Mouse (Mus musculus): Measurements from ENCODE around the gene Tuba1c. TPM values are rescaled to one million over a fixed set of nuclear protein-coding genes. Genes with fewer than 3 reads are reported as not detected.

Tuba1c gene
- polyA plus RNA-seq, 1 experiment from 2014 or later = 196 TPM

DNA sequence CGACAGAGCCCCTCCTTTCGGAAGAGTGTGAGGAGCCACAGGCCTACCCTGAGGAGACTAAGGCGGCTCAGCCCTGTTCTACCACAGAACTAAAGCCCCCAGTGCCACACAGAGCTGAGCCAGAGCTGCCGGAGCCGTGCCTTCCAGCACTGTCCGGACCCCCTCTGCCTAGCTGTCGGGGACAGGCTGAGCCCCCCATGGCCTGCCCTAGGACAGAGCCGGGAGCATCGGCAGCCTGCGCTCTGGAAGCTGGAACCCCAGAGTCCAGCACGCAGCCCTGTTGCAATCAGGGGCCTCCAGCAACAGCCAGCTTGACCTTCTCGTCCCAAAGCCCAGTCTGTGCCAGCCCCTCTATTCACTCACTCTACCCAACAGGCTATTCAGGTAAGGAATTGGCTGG, 52.6 kb downstream of the Tuba1c start:
- H3K4me2 ChIP-seq (ENCODE audit: low read depth, low read length) = no peak overlapping the region
- ATAC-seq (ENCODE audit: insufficient read depth, low FRiP score) = no peak
- 93% methylated on average over 12 of the region's 12 CpGs for WGBS

GRCm38 (mm10) chr15:99082840-99083239, 53.1 kb downstream of the Tuba1c start:
- Histone ChIP-seq H3K4me1 (ENCODE audit: control insufficient read depth, insufficient read depth, low read length) (peaks cover 3% of the 10 kb centered on the region; the same call in 1 of the 2 replicates), H3K4me2 (ENCODE audit: low read depth, low read length) (no peak overlapping the region), H3K27me3 (ENCODE audit: control insufficient read depth, insufficient read depth, low read length) (peaks cover 29% of the 10 kb centered on the region), H3K9me3 (replicated peaks; ENCODE audit: control insufficient read depth, low read length) (no peaks in the 10 kb centered on the region), H3K27ac (ENCODE audit: low read length) (no peak overlapping the region), H3K36me3 (ENCODE audit: control insufficient read depth, insufficient read depth, low read length) (no peaks in the 10 kb centered on the region), H3K9ac (ENCODE audit: low read length) (no peak overlapping the region), H3K4me3 (replicated peaks; ENCODE audit: low read length) (no peak overlapping the region)
- no peak for ATAC-seq (ENCODE audit: insufficient read depth, low FRiP score)
- WGBS = 87% methylated on average over 16 of the region's 16 CpGs

More for the DNA sequence above, 52.6 kb downstream of the Tuba1c start:
- H3K4me3 ChIP-seq (replicated peaks; ENCODE audit: low read length) = no peak overlapping the region
- no peak overlapping the region for H3K9ac ChIP-seq (ENCODE audit: low read length)
- H3K36me3 ChIP-seq (ENCODE audit: control insufficient read depth, insufficient read depth, low read length) = 0 out of 2 replicates have a peak, but pooled peaks cover 2% of the 10 kb centered on the region
- H3K4me1 ChIP-seq (ENCODE audit: control insufficient read depth, insufficient read depth, low read length) = peaks cover 3% of the 10 kb centered on the region; the same call in 1 of the 2 replicates
- H3K9me3 ChIP-seq (replicated peaks; ENCODE audit: control insufficient read depth, low read length) = no peaks in the 10 kb centered on the region
- peaks cover 24% of the 10 kb centered on the region for H3K27me3 ChIP-seq (ENCODE audit: control insufficient read depth, insufficient read depth, low read length)
- no peak overlapping the region for H3K27ac ChIP-seq (ENCODE audit: low read length)

GRCm38 (mm10) chr15:99083258-99083657, 53.6 kb downstream of the Tuba1c start:
- Histone ChIP-seq H3K9ac (ENCODE audit: low read length) (no peak overlapping the region), H3K36me3 (ENCODE audit: control insufficient read depth, insufficient read depth, low read length) (no peaks in the 10 kb centered on the region), H3K27me3 (ENCODE audit: control insufficient read depth, insufficient read depth, low read length) (peaks cover 32% of the 10 kb centered on the region), H3K4me2 (ENCODE audit: low read depth, low read length) (no peak overlapping the region), H3K9me3 (replicated peaks; ENCODE audit: control insufficient read depth, low read length) (no peaks in the 10 kb centered on the region), H3K4me3 (replicated peaks; ENCODE audit: low read length) (no peak overlapping the region), H3K4me1 (ENCODE audit: control insufficient read depth, insufficient read depth, low read length) (peaks cover 5% of the 10 kb centered on the region), H3K27ac (ENCODE audit: low read length) (no peak overlapping the region)
- no peak for ATAC-seq (ENCODE audit: insufficient read depth, low FRiP score)
- 71% methylated on average over 9 of the region's 9 CpGs for WGBS

GRCm38 (mm10) chr15:99083867-99084557, 54.3 kb downstream of the Tuba1c start:
- Histone ChIP-seq H3K27me3 (ENCODE audit: control insufficient read depth, insufficient read depth, low read length) (peaks cover 39% of the 10 kb centered on the region), H3K9me3 (replicated peaks; ENCODE audit: control insufficient read depth, low read length) (no peaks in the 10 kb centered on the region), H3K27ac (ENCODE audit: low read length) (no peak overlapping the region), H3K4me3 (replicated peaks; ENCODE audit: low read length) (no peak overlapping the region), H3K4me2 (ENCODE audit: low read depth, low read length) (no peak overlapping the region), H3K36me3 (ENCODE audit: control insufficient read depth, insufficient read depth, low read length) (no peaks in the 10 kb centered on the region), H3K9ac (ENCODE audit: low read length) (no peak overlapping the region), H3K4me1 (ENCODE audit: control insufficient read depth, insufficient read depth, low read length) (peaks cover 9% of the 10 kb centered on the region)
- WGBS = 14% methylated on average over 11 of the region's 11 CpGs
- no peak for ATAC-seq (ENCODE audit: insufficient read depth, low FRiP score)

- Histone ChIP-seq H3K27me3 (ENCODE audit: control insufficient read depth, insufficient read depth, low read length) (peaks cover 45% of the 10 kb centered on the region), H3K4me3 (replicated peaks; ENCODE audit: low read length) (no peak overlapping the region), H3K4me2 (ENCODE audit: low read depth, low read length) (no peak overlapping the region)
Measured at GRCm38 (mm10) chr15:99084618-99085017, 54.9 kb downstream of the Tuba1c start.

GRCm38 (mm10) chr15:99085997-99086396, 56.3 kb downstream of the Tuba1c start:
- no peak for ATAC-seq (ENCODE audit: insufficient read depth, low FRiP score)

More at GRCm38 (mm10) chr15:99084618-99085017, 54.9 kb downstream of the Tuba1c start:
- ATAC-seq (ENCODE audit: insufficient read depth, low FRiP score) = no peak
- H3K27ac ChIP-seq (ENCODE audit: low read length) = no peak overlapping the region
- H3K9me3 ChIP-seq (replicated peaks; ENCODE audit: control insufficient read depth, low read length) = no peaks in the 10 kb centered on the region
- 22% methylated on average over 19 of the region's 19 CpGs for WGBS
- no peaks in the 10 kb centered on the region for H3K36me3 ChIP-seq (ENCODE audit: control insufficient read depth, insufficient read depth, low read length)
- H3K4me1 ChIP-seq (ENCODE audit: control insufficient read depth, insufficient read depth, low read length) = peaks cover 9% of the 10 kb centered on the region
- H3K9ac ChIP-seq (ENCODE audit: low read length) = no peak overlapping the region

DNA sequence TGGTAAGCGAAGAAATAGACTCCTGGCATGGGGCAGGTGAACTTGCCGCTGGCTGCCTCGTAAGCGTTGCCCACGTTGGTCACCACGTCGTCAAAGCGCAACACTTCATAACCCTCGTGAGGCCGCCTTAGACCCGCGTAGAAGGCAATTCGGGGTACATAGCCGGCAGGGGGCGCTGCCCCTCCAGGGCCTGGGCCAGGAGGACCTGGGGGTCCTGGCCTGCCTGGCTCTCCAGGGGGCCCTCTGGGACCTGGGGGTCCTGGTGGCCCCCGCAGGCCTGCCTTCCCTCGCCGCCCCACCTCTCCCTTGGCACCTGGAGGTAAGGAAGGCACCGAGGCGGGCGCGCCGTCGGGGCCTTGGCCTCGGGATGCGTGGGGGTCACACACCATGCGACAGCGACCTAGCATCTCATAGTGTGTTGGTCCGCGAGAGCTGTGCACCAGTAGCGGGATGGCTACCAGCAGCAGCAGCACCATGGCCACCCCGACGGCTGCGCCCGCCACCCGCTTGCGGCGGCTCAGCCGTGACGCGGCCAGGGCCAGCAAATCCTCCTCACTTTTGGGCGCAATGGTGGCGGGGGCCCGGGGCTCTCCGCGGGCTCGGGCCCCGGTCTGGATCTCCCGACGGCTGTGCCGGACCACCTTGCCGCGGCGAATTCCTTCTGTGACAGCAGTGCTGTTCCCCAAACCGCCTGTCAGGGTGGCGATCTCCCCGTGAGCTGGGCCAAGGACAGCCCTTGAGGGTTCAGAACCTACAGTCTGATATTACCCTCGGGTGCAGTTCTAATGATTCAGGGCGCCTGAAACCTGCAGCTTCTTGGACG, 57.8 kb downstream of the Tuba1c start, which contains the start of gene C1ql4:
C1ql4 (minus strand) TSS at position 565 of the 823 bp plus-strand sequence.
- Histone ChIP-seq H3K27me3 (ENCODE audit: control insufficient read depth, insufficient read depth, low read length) (peaks cover 70% of the 10 kb centered on the region), H3K4me1 (ENCODE audit: control insufficient read depth, insufficient read depth, low read length) (peaks cover 9% of the 10 kb centered on the region), H3K4me3 (replicated peaks; ENCODE audit: low read length) (peak within 1 kb of the TSS; percentile 31), H3K9ac (ENCODE audit: low read length) (peak within 1 kb of the TSS; percentile 42; the same call in 1 of the 2 replicates), H3K9me3 (replicated peaks; ENCODE audit: control insufficient read depth, low read length) (no peaks in the 10 kb centered on the region), H3K27ac (ENCODE audit: low read length) (no peak within 1 kb of the TSS), H3K4me2 (ENCODE audit: low read depth, low read length) (peak within 1 kb of the TSS; percentile 52), H3K36me3 (ENCODE audit: control insufficient read depth, insufficient read depth, low read length) (no peaks in the 10 kb centered on the region)
- no peak; the same call in 1 of the 2 replicates for ATAC-seq (ENCODE audit: insufficient read depth, low FRiP score)
- 13% methylated on average over 56 of the region's 60 CpGs for WGBS

More at GRCm38 (mm10) chr15:99085997-99086396, 56.3 kb downstream of the Tuba1c start:
- no peak overlapping the region for H3K4me2 ChIP-seq (ENCODE audit: low read depth, low read length)
- H3K27me3 ChIP-seq (ENCODE audit: control insufficient read depth, insufficient read depth, low read length) = peaks cover 59% of the 10 kb centered on the region
- H3K36me3 ChIP-seq (ENCODE audit: control insufficient read depth, insufficient read depth, low read length) = no peaks in the 10 kb centered on the region
- H3K9me3 ChIP-seq (replicated peaks; ENCODE audit: control insufficient read depth, low read length) = no peaks in the 10 kb centered on the region
- peaks cover 9% of the 10 kb centered on the region for H3K4me1 ChIP-seq (ENCODE audit: control insufficient read depth, insufficient read depth, low read length)
- no peak overlapping the region for H3K9ac ChIP-seq (ENCODE audit: low read length)
- H3K4me3 ChIP-seq (replicated peaks; ENCODE audit: low read length) = no peak overlapping the region
- H3K27ac ChIP-seq (ENCODE audit: low read length) = no peak overlapping the region
- 85% methylated on average over 4 of the region's 4 CpGs for WGBS
